Mouse (Mus musculus) layer of hippocampus, postnatal 25 days (tissue): ENCODE data around the gene Hfe. TPM values are rescaled to one million over a fixed set of nuclear protein-coding genes. Genes with fewer than 3 reads are reported as not detected.
"Not testable (repeated sequence)": the region's sequence is repeated elsewhere in the genome, so short reads cannot be mapped to it uniquely, and the experiment has no call there.

Experiments
- DNase-seq, 2 experiments: peaks; one replicate each; pipeline ENCODE4 v3.0.0; 2022; ENCODE audit warnings: mixed read lengths in 2 of 2, low spot score in 1 of 2; ENCODE audit errors: extremely low spot score in 1 of 2
- total RNA-seq, 2 experiments: library from RNA; stranded (reverse); gene quantifications; 2 replicates each; pipeline ENCODE4 v1.2.3; 2021

Gene Hfe
- total RNA-seq: 1 to 10 TPM; 3.5 to 3.6 TPM

DNA sequence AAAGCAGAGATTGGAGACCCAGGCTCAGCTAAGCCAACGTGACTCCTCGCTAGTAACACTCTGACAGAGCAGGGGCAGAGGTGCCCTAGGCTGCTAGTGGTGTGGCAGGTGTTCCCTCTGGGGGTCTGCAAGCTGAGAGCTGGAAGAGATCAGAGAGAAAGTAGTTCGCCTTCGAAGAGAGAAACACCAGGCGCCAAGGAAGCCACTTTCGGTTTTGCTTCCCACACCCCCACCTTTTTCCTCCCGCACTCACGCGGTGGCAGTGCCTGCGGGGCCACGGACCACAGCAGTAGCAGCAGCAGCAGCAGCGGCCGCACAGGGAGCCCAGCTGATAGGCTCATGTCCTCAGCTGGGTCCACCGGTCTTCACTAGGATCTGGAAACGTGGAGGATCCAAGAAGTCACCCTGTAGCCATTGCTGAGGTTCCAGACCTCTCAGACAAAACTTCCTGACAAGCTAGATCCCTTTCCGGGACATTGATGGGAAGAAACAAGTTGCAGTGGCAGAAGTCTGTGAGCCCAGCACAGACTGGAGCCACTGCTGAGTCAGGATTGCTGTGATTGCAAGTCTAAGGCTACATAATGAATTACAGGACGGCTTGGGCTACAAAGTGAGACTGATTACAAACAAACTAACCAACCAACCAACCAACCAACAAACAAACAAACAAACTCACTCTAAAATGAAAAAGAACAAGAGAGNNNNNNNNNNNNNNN, at the start of gene Hfe:
Gene Hfe, minus strand, starts transcription at position 481 of the 716 bp plus-strand sequence.
- DNase-seq: no peak

DNA sequence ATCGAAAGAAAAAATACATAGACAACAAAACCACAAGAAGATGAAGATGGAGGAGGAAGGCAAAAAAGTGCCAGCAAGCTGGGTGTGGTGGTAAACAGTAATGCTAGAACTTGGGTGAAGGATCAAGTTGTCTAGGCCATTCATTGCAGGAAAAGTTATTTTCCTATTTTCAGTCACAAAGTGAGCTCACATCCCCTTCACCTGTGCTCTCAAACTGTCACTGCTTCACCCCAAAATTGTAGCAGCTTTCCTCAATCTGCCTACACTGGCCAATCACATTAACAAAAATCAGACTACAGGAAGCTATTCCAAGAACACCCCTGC, 49.2 kb upstream of the Hfe start:
- no peak for DNase-seq

DNA sequence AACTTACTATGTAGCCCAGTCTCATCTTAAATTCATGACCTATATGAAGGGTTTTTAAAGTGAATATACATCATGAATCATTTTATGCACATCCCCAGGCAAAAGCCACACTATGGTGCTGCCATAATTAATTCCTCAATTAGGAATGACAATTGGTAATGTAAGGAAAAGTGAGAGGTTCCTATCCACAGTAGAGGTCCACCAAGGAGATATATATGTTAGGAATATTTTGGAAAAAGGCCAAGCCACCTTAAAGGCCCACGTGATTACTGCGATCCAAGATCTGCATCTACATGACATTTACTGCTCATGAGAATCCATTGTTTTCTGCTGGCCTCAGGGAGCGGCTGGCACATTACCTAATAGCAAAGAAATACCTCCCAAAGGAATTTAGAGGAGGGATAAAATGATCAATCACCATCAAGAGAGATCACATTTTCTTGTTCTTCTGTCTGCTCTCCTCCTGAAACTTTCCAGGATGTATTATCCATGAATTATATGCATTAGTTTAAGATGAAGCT, 48.7 kb upstream of the Hfe start:
- no peak for DNase-seq

DNA sequence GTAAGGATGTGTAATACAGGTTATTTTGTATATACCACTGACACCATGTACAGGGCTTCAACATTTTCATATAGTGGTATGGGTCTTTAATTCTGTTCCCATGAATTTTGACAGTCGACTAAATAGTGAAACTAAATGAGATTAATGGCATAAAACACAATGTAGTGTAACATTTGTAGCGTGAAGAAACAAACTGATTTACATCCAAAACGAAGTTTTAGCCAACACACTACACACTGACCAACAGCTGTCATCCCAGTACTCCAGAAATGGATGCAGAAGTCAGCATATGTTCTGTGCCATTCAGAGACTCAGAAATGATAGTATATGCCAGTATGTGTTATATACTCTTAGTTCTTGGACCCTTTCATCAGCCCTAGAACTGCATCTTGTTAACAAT, 47.3 kb upstream of the Hfe start:
- DNase-seq: no peak

DNA sequence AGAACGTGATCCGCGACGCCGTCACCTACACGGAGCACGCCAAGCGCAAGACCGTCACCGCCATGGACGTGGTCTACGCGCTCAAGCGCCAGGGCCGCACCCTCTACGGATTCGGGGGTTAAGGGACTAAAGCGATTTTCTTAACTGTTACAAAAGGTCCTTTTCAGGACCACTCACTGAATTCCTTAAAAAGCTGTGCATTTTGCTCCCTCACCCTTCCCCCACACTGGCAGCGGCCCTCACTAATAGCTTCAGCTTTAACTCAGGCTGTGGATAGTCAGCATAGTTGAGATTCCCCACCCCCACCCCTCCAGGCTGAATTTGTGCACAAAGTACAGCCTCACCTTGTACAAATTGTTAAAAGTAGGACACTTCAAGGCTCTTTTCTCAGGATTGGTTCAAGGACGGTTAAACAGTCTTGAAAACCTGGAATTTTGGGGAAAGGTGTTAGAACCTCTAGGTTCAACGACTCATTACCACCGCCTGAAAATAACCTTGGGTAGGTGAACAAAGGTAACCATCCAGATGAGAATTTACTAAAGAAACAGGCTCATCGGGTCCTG, 46.6 kb upstream of the Hfe start:
- DNase-seq: no peak

DNA sequence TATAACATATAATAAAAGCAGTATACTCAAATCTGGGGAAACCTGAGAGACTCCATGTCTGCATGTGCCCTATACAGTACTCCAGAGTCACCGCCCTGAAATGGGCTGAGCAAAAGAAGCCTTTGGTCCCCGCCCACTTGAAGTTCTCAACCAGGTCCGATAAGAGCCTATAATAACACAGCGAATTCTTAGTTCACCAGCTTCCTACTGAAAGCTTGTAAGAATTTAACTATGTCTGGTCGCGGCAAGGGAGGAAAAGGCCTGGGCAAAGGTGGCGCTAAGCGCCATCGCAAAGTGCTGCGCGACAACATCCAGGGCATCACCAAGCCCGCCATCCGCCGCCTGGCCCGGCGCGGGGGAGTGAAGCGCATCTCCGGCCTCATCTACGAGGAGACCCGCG, 46.1 kb upstream of the Hfe start, which contains the start of gene Hist1h4b:
Gene Hist1h4b, plus strand, starts transcription at position 224 of the 400 bp plus-strand sequence.
- DNase-seq: peak; percentile 65 to 75

DNA sequence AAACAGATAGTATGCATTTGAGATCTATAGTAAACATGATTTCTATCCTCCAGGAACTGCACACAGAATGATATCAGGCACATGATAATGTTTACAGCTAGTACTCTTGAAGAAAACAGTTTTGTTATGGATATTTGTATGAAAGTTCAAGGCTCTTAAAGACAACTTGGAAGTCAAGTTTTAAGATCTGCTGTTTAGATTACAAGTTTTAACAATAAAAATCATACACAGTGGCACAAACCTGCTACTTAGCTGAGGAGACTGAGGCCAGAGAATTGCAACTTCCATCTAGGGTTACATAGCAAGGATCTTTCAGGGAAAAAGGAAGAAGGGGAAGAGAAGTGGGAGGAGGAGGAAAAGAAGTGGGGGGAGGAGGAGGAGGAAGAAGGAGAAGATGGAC, 44.3 kb upstream of the Hfe start:
- DNase-seq: no peak

DNA sequence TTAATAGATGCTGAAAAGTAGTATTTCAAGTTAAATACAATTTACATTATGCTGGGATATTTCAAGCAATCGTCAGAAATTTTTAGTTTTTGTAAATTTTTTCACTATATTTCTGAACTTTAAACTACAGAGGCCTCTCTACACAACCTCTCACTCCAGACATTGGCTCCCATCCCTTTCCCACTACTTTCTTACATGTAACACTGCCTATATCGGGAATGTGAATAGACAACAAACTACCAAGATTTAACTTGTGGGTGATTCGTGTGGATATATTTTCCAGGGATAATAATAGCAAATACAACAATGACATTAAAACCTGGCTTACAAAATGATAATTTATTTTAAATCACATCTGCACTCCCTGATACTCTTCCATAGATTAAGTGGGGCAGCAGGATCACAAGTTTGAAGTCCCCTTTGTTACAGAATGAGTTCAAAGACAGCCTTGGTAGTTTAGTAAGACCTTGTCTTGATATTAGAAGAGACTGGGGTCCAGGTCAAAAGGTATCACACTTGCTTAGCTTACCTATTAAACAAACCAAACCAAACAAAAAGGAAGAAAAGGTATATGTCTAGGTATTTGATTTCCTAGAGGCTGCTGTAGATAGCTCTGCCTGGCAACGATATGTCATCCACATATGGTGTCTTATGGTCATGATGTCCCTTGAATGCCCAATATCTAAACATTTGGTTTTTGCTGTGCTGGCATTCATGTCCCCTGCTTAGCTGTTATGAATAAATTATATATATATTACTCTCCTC, 42.8 kb upstream of the Hfe start:
- DNase-seq: no peak

DNA sequence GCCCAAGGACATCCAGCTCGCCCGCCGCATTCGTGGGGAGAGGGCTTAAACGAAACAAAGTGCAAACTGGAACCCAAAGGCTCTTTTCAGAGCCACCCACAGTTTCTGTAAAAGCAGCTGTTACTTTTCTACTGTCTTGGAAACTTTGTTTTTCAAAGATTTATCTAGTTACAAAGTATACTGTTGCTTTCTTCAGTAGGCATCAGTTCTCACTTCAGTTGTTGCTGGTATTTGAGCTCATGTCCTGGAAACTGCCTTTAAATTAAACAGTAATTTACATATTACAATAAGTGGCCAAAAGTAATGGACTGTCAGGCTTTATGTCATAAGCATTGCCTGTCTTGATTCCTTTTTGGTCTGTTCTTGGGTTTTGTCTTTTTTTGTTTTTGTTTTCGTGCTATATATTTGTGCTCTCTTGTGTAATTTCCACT, 42.1 kb upstream of the Hfe start:
- no peak for DNase-seq

DNA sequence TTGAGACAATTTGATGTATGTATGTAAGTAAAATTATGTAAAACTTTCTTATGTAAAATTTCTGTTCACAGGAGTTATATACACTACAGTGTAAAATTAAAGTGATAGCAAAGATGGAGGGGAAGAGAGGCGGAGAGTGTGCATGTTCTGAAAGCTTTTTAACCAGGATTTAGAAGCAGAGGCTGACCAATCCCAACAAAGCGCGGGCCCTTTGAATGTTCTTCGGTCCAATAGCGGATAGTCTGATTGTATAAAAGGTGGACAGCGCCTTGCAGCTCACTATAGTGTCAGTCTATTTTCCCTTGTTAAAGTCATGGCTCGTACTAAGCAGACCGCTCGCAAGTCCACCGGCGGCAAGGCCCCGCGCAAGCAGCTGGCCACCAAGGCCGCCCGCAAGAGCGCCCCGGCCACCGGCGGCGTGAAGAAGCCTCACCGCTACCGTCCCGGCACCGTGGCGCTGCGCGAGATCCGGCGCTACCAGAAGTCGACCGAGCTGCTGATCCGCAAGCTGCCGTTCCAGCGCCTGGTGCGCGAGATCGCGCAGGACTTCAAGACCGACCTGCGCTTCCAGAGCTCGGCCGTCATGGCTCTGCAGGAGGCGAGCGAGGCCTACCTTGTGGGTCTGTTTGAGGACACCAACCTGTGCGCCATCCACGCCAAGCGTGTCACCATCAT, 41.5 kb upstream of the Hfe start, which contains the start of gene Hist1h3b:
Gene Hist1h3b, plus strand, starts transcription at position 201 of the 675 bp plus-strand sequence.
- peak; percentile 74 to 98 for DNase-seq

DNA sequence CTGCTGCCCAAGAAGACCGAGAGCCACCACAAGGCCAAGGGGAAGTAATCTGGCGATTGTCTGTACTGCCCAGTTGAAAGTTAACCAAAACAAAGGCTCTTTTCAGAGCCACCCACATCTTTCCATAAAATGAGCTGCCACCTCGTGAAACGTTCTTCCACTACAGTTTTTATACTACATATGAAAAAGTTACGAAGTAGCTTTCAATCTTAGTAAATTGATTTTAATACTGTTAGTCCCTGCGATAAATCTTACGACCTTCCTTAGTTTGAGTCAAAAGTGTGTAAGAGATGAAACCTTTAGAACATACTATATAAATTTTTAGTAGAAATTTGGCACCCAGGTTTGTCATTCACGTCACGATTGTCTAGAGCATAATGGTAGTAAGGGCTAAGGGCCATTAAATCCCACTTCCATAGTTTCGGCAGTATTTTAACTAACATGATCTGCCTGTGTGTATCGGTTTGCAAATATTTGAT, 40.9 kb upstream of the Hfe start:
- DNase-seq: no peak

DNA sequence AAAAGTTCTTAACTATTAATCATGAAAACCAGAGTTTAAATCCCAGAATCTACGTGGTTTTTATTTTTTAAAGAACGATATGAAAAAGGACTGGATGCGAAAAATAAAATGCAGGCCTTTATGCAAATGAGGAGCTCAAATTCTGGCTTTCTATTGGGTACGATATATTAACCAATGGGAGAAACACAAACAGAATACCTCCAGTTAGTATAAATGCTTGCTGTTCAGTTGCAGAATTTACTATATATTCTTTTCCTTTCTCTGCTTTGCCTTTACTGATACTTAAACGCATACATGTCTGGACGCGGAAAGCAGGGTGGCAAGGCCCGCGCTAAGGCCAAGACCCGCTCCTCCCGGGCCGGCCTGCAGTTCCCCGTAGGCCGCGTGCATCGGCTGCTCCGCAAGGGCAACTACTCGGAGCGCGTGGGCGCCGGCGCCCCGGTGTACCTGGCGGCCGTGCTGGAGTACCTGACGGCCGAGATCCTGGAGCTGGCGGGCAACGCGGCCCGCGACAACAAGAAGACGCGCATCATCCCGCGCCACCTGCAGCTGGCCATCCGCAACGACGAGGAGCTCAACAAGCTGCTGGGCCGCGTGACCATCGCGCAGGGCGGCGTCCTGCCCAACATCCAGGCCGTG, 40.3 kb upstream of the Hfe start, which contains the start of gene Hist1h2ab:
Gene Hist1h2ab, plus strand, starts transcription at position 288 of the 639 bp plus-strand sequence.
- not testable (repeated sequence) for DNase-seq

DNA sequence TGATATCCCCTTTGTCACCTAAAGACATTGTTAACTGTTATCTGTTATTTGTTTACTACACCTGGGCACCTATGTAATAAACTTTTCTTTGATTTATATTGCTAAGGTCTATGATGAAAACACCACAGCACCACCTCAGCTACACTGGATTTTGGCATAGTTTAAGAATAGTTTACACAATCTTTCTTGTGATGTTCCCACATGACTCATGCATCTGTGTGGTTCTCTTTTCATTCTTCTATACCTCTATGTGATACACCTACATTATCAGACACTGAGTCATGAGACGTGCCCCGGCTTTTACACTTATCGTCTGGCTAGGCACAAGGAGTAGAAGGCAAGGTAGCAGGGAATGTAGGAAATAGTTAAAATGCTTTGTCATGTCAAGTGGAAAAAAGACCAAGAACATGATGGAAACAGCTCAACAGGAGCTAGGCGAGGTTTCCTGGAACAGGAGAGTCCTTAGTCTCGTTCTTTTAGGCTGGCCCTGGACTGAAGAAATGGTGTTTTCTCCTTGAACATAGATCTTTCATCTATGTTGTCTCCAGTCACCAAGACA, 39.0 kb upstream of the Hfe start:
- no peak for DNase-seq

DNA sequence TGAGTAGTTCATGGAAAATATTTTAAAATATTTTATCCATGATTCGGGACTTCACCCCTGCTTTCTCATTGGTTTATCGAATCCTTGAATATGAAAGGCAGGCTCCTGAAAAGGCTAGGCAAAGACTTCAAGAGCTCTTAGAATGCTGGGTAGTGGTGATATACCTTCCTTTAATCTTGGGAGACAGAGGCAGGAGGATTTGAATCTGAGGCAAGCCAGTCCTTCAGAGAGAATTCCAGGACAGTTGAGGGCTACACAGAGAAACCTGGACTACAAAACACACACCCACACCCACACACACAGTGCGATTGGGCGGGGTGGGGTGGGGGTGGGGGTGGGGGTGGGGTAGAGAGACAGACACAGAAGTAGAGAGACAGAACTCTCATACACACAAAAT, 37.2 kb upstream of the Hfe start:
- DNase-seq: no peak

DNA sequence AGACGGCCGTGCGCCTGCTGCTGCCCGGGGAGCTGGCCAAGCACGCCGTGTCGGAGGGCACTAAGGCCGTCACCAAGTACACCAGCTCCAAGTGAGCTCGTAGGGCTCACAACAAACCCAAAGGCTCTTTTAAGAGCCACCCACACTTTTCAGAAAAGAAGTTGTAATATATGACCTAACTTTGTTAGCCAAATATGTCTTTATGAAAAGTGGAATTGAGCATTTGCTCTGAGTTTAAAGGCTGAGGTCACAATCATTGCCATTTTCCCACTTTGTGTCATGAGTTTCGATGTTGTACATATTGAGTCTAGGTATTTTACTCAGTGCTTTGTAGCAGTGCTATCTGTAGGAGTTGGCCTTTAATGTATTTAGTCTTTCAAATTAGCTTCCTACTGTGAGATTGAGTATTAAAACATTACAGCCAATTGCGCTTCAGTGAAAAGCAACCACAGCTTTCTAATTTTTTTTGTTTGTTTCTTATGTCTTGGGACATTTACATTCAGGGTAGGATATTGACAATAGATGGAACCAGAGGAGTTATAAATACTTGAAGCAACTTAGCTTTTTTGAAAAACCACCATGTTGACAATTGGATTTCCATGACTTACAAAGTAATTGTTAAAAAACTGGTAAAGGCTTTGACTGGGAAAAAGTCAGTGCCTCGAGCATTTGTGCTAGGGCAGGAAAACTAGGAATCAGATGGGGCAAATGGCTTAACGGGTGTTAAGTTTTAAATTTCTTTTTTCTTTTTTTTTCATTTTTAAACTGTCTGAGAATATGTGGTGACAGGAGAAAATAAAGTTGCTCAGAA, 36.6 kb upstream of the Hfe start:
- DNase-seq: no peak

DNA sequence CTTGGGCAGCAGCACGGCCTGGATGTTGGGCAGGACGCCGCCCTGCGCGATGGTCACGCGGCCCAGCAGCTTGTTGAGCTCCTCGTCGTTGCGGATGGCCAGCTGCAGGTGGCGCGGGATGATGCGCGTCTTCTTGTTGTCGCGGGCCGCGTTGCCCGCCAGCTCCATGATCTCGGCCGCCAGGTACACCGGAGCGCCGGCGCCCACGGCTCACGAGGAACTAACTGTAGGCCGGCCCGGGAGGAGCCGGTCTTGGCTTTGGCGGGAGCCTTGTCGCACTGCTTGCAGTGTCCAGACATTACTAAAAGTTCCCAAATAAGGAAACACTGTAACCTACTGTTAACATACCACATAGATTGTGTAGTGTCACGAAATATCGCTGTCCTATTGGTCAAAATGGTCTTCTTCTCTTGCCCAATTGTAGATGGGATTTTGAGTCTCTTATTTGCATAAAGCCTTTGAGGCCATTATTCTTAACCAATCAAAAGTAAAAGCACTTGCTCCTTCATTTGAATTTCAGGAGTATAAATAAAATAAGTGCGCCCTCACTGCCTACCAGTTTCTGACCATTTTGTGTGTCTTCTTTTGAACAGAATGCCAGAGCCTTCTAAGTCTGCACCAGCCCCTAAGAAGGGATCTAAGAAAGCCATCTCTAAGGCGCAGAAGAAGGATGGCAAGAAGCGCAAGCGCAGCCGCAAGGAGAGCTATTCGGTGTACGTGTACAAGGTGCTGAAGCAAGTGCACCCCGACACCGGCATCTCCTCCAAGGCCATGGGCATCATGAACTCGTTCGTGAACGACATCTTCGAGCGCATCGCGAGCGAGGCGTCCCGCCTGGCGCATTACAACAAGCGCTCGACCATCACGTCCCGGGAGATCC, 35.8 kb upstream of the Hfe start, which contains the start of gene Hist1h2bb:
Gene Hist1h2bb, plus strand, starts transcription at position 534 of the 880 bp plus-strand sequence.
- DNase-seq: peak; percentile 38 to 72

DNA sequence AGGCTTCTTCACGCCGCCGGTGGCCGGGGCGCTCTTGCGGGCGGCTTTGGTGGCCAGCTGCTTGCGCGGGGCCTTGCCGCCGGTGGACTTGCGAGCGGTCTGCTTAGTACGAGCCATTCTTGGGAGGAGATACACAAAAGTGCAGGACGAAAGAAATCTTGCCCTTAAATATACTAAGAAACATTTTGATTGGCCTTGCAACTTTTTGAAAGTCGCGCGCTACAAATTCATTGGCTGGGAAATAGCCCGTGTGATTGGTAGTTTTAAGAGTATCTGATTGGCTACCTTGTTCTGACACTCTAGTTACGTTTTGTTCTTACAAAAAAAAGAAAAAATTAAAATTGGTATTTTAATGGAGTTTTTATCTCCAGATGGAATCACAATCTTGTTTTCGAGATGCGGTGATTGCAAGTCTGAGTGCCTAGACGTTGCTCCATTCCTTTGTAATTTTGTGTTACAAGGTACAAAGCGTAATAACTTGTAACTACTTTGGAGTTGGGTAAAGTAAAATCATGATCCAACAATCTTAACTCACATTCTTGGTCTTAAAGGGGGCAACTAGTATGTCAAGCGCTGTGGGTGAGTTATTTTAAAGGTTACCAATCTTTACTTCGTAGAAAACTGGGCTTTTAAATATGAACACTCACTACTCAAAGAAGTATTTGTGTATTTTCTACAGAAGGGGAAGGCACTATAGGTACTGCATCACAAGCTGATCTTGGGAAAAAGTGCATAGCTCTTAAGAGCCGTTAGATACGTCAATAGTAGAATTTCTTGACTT, 34.9 kb upstream of the Hfe start, which contains the start of gene Hist1h3c:
Gene Hist1h3c, minus strand, starts transcription at position 222 of the 781 bp plus-strand sequence.
- peak in 1 of 2 experiments; percentile 91 for DNase-seq
